Mouse (Mus musculus) CD4-positive, CD25-positive, alpha-beta regulatory T cell, adult 4 months (primary cell): ENCODE data around the gene Uck1. TPM values are rescaled to one million over a fixed set of nuclear protein-coding genes. Genes with fewer than 3 reads are reported as not detected.

ENCODE experiments used
- ATAC-seq: one replicate; pipeline ENCODE4 v1.8.0; 2017
- polyA plus RNA-seq, 2 experiments: library from polyadenylated mRNA; unstranded; fragments of 100-300 nt; shearing (Covaris generic); gene quantifications; one replicate each; pipeline ENCODE4 v1.2.1; 2017

The Uck1 gene
- polyA plus RNA-seq, 2 experiments from 2014 or later: 33.3 to 42.0 TPM

- no peak for ATAC-seq
Observed at GRCm38 (mm10) chr2:32218541-32219334, 41.2 kb downstream of the Uck1 start.

- ATAC-seq: no peak
Observed at GRCm38 (mm10) chr2:32218113-32218512, 41.8 kb downstream of the Uck1 start.

- no peak for ATAC-seq
Observed at GRCm38 (mm10) chr2:32217656-32218055, 42.3 kb downstream of the Uck1 start.

- ATAC-seq: no peak
Observed at GRCm38 (mm10) chr2:32216506-32216905, 43.5 kb downstream of the Uck1 start.

GRCm38 (mm10) chr2:32215576-32215975 lies 44.4 kb downstream of the Uck1 start:
- no peak for ATAC-seq

- ATAC-seq: no peak
Observed at GRCm38 (mm10) chr2:32213000-32213399, 47.0 kb downstream of the Uck1 start.

- no peak for ATAC-seq
Observed at GRCm38 (mm10) chr2:32211689-32212088, 48.3 kb downstream of the Uck1 start.

- no peak for ATAC-seq
Observed at GRCm38 (mm10) chr2:32207682-32208081, 52.3 kb downstream of the Uck1 start.

Other genes with a start within 250 kb of the Uck1 start
- 10 to 100 TPM; 22.6 to 24.4 TPM for gene Fam78a, start 175.3 kb downstream of the Uck1 start, polyA plus RNA-seq
- not detected for gene Plpp7, start 164.6 kb downstream of the Uck1 start, polyA plus RNA-seq
- 10 to 100 TPM; 31.7 to 32.9 TPM for gene Prrc2b, start 109.1 kb downstream of the Uck1 start, polyA plus RNA-seq
- 1 to 10 TPM; 6.5 to 7.9 TPM for gene Pomt1, start 23.6 kb downstream of the Uck1 start, polyA plus RNA-seq
- gene Golga2, start 27.2 kb upstream of the Uck1 start, polyA plus RNA-seq: 10 to 100 TPM; 18.1 to 21.3 TPM
- gene Swi5, start 27.9 kb upstream of the Uck1 start, polyA plus RNA-seq: 100 to 1,000 TPM; 162 to 183 TPM
- 100 to 1,000 TPM in 1 of 2 experiments, 10 to 100 TPM in 1; 58.7 to 103 TPM for gene Ciz1, start 92.2 kb upstream of the Uck1 start, polyA plus RNA-seq
- not detected for gene Dnm1, start 93.2 kb upstream of the Uck1 start, polyA plus RNA-seq
- 10 to 100 TPM; 46.6 to 52.9 TPM for gene 1110008P14Rik, start 121.8 kb upstream of the Uck1 start, polyA plus RNA-seq
- not detected for gene Lcn2, start 128.1 kb upstream of the Uck1 start, polyA plus RNA-seq
- under 1 TPM; 0.34 to 0.50 TPM for gene Ptges2, start 135.7 kb upstream of the Uck1 start, polyA plus RNA-seq
- gene Naif1, start 190.3 kb upstream of the Uck1 start, polyA plus RNA-seq: 1 to 10 TPM; 5.5 to 7.1 TPM
- 1 to 10 TPM; 4.7 to 6.7 TPM for gene Slc25a25, start 191.3 kb upstream of the Uck1 start, polyA plus RNA-seq